Mouse (Mus musculus) cerebellum, adult 18-20 months (tissue): Measurements from ENCODE around the gene Nicn1.
"Not testable (repeated sequence)": the region's sequence is repeated elsewhere in the genome, so short reads cannot be mapped to it uniquely, and the experiment has no call there.

Experiments
- DNase-seq, 2 experiments: peaks; one replicate each; pipeline ENCODE4 v3.0.0; 2021

The Nicn1 gene

GRCm38 (mm10) chr9:108290016-108290750 is at the start of gene Nicn1:
Gene Nicn1 (plus strand): TSS chr9:108290429.
- peak; percentile 87 to 96 for DNase-seq

- no peak for DNase-seq
These were observed 45.7 kb upstream of the Nicn1 start for GRCm38 (mm10) chr9:108244540-108244939.

GRCm38 (mm10) chr9:108244984-108245383 is 45.2 kb upstream of the Nicn1 start:
- no peak for DNase-seq

GRCm38 (mm10) chr9:108248957-108249356 is 41.3 kb upstream of the Nicn1 start:
- DNase-seq: no peak

- DNase-seq: no peak
These were observed 38.4 kb upstream of the Nicn1 start for GRCm38 (mm10) chr9:108251877-108252276.

GRCm38 (mm10) chr9:108252766-108253165 is 37.5 kb upstream of the Nicn1 start:
- no peak for DNase-seq

GRCm38 (mm10) chr9:108260526-108260925 is 29.7 kb upstream of the Nicn1 start:
- DNase-seq: no peak

- no peak for DNase-seq
These were observed 28.4 kb upstream of the Nicn1 start for GRCm38 (mm10) chr9:108261865-108262264.

- no peak for DNase-seq
These were observed 27.7 kb upstream of the Nicn1 start for GRCm38 (mm10) chr9:108262494-108263049.

GRCm38 (mm10) chr9:108263131-108263681 is 27.0 kb upstream of the Nicn1 start:
- DNase-seq: no peak

- DNase-seq: peak; percentile 99
These were observed 26.5 kb upstream of the Nicn1 start, which contains the start of gene Dag1 for GRCm38 (mm10) chr9:108263690-108264190. Gene Dag1 (minus strand): TSS chr9:108263958.

- DNase-seq: peak; percentile 48 to 51
These were observed 25.9 kb upstream of the Nicn1 start for GRCm38 (mm10) chr9:108264191-108264921.

- no peak for DNase-seq
These were observed 23.8 kb upstream of the Nicn1 start for GRCm38 (mm10) chr9:108266261-108266935.

GRCm38 (mm10) chr9:108267691-108268090 is 22.5 kb upstream of the Nicn1 start:
- DNase-seq: no peak

- not testable (repeated sequence) for DNase-seq
These were observed 21.5 kb upstream of the Nicn1 start for GRCm38 (mm10) chr9:108268701-108269100.

- DNase-seq: no peak
These were observed 18.3 kb upstream of the Nicn1 start for GRCm38 (mm10) chr9:108271941-108272340.

GRCm38 (mm10) chr9:108272691-108273090 is 17.5 kb upstream of the Nicn1 start:
- DNase-seq: no peak

- DNase-seq: no peak
These were observed 16.7 kb upstream of the Nicn1 start for GRCm38 (mm10) chr9:108273485-108273884.

GRCm38 (mm10) chr9:108274476-108275330 is 15.5 kb upstream of the Nicn1 start:
- DNase-seq: no peak

GRCm38 (mm10) chr9:108275331-108275659 is 14.9 kb upstream of the Nicn1 start:
- DNase-seq: no peak

GRCm38 (mm10) chr9:108278697-108279450 is 11.4 kb upstream of the Nicn1 start:
- DNase-seq: no peak
